Mouse (Mus musculus): Measurements from ENCODE around the gene Prrc2c. TPM values are rescaled to one million over a fixed set of nuclear protein-coding genes. Genes with fewer than 3 reads are reported as not detected.

Gene Prrc2c
- polyA plus RNA-seq, 1 experiment from 2014 or later: 147 TPM

- Histone ChIP-seq H3K4me2 (ENCODE audit: low read depth, low read length) (no peak overlapping the region), H3K9me3 (ENCODE audit: control insufficient read depth, low read length) (no peaks in the 10 kb centered on the region), H3K27ac (ENCODE audit: low read length) (no peak overlapping the region), H3K27me3 (ENCODE audit: control insufficient read depth, insufficient read depth, low read depth, low read length) (no peaks in the 10 kb centered on the region), H3K9ac (ENCODE audit: low read length) (no peak overlapping the region), H3K4me3 (ENCODE audit: low read length) (no peak overlapping the region), H3K4me1 (replicated peaks; ENCODE audit: control insufficient read depth, insufficient read depth, low read length) (no peaks in the 10 kb centered on the region), H3K36me3 (ENCODE audit: control insufficient read depth, insufficient read depth, low read length) (no peaks in the 10 kb centered on the region)
- 67% methylated on average over 5 of the region's 5 CpGs for WGBS
- ATAC-seq (ENCODE audit: low read depth): no peak
These were observed 8.4 kb upstream of the Prrc2c start for GRCm38 (mm10) chr1:162748761-162749160.

- WGBS: under 1% methylated on average over 52 of the region's 58 CpGs
- Histone ChIP-seq H3K4me2 (ENCODE audit: low read depth, low read length) (peak overlapping the region; percentile 93), H3K9me3 (ENCODE audit: control insufficient read depth, low read length) (no peaks in the 10 kb centered on the region), H3K9ac (ENCODE audit: low read length) (peak overlapping the region; percentile 99), H3K27ac (ENCODE audit: low read length) (peak overlapping the region; percentile 100), H3K27me3 (ENCODE audit: control insufficient read depth, insufficient read depth, low read depth, low read length) (no peaks in the 10 kb centered on the region), H3K36me3 (ENCODE audit: control insufficient read depth, insufficient read depth, low read length) (no peaks in the 10 kb centered on the region), H3K4me3 (ENCODE audit: low read length) (peak overlapping the region; percentile 97), H3K4me1 (replicated peaks; ENCODE audit: control insufficient read depth, insufficient read depth, low read length) (peaks cover 10% of the 10 kb centered on the region; the same call in 1 of the 2 replicates)
- ATAC-seq (ENCODE audit: low read depth): peak; percentile 83
These were observed 443 bp downstream of the Prrc2c start for GRCm38 (mm10) chr1:162739831-162740394.

- Histone ChIP-seq H3K4me1 (replicated peaks; ENCODE audit: control insufficient read depth, insufficient read depth, low read length) (peaks cover 10% of the 10 kb centered on the region; the same call in 1 of the 2 replicates), H3K4me3 (ENCODE audit: low read length) (peak overlapping the region; percentile 97), H3K27ac (ENCODE audit: low read length) (peak overlapping the region; percentile 100), H3K4me2 (ENCODE audit: low read depth, low read length) (peak overlapping the region; percentile 93), H3K9ac (ENCODE audit: low read length) (peak overlapping the region; percentile 99), H3K9me3 (ENCODE audit: control insufficient read depth, low read length) (no peaks in the 10 kb centered on the region), H3K27me3 (ENCODE audit: control insufficient read depth, insufficient read depth, low read depth, low read length) (no peaks in the 10 kb centered on the region), H3K36me3 (ENCODE audit: control insufficient read depth, insufficient read depth, low read length) (no peaks in the 10 kb centered on the region)
- under 1% methylated on average over 10 of the region's 10 CpGs for WGBS
- ATAC-seq (ENCODE audit: low read depth): no peak
These were observed 950 bp downstream of the Prrc2c start for GRCm38 (mm10) chr1:162739406-162739805.

- H3K9me3 ChIP-seq (ENCODE audit: control insufficient read depth, low read length): no peaks in the 10 kb centered on the region
- ATAC-seq (ENCODE audit: low read depth): no peak
- 7% methylated on average over 2 of the region's 2 CpGs for WGBS
- H3K27ac ChIP-seq (ENCODE audit: low read length): no peak overlapping the region
- H3K36me3 ChIP-seq (ENCODE audit: control insufficient read depth, insufficient read depth, low read length): no peaks in the 10 kb centered on the region
- peak overlapping the region; percentile 97 for H3K4me3 ChIP-seq (ENCODE audit: low read length)
- H3K4me2 ChIP-seq (ENCODE audit: low read depth, low read length): peak overlapping the region; percentile 93
- peaks cover 10% of the 10 kb centered on the region; the same call in 1 of the 2 replicates for H3K4me1 ChIP-seq (replicated peaks; ENCODE audit: control insufficient read depth, insufficient read depth, low read length)
- peak overlapping the region; percentile 41 for H3K9ac ChIP-seq (ENCODE audit: low read length)
- H3K27me3 ChIP-seq (ENCODE audit: control insufficient read depth, insufficient read depth, low read depth, low read length): no peaks in the 10 kb centered on the region
These were observed 1.9 kb downstream of the Prrc2c start for GRCm38 (mm10) chr1:162738472-162738871.

- no peak overlapping the region for H3K9ac ChIP-seq (ENCODE audit: low read length)
- no peaks in the 10 kb centered on the region for H3K36me3 ChIP-seq (ENCODE audit: control insufficient read depth, insufficient read depth, low read length)
- no peak overlapping the region for H3K4me2 ChIP-seq (ENCODE audit: low read depth, low read length)
- no peaks in the 10 kb centered on the region for H3K27me3 ChIP-seq (ENCODE audit: control insufficient read depth, insufficient read depth, low read depth, low read length)
- H3K27ac ChIP-seq (ENCODE audit: low read length): no peak overlapping the region
- WGBS: 70% methylated on average over 4 of the region's 4 CpGs
- ATAC-seq (ENCODE audit: low read depth): no peak
- no peaks in the 10 kb centered on the region for H3K9me3 ChIP-seq (ENCODE audit: control insufficient read depth, low read length)
- peaks cover 15% of the 10 kb centered on the region; the same call in 1 of the 2 replicates for H3K4me1 ChIP-seq (replicated peaks; ENCODE audit: control insufficient read depth, insufficient read depth, low read length)
- H3K4me3 ChIP-seq (ENCODE audit: low read length): no peak overlapping the region
These were observed 5.3 kb downstream of the Prrc2c start for GRCm38 (mm10) chr1:162735084-162735483.

GRCm38 (mm10) chr1:162734283-162734682, 6.1 kb downstream of the Prrc2c start:
- no peak overlapping the region for H3K27ac ChIP-seq (ENCODE audit: low read length)
- H3K4me2 ChIP-seq (ENCODE audit: low read depth, low read length): no peak overlapping the region
- H3K9ac ChIP-seq (ENCODE audit: low read length): no peak overlapping the region
- no peaks in the 10 kb centered on the region for H3K36me3 ChIP-seq (ENCODE audit: control insufficient read depth, insufficient read depth, low read length)
- peaks cover 15% of the 10 kb centered on the region; the same call in 1 of the 2 replicates for H3K4me1 ChIP-seq (replicated peaks; ENCODE audit: control insufficient read depth, insufficient read depth, low read length)
- 71% methylated on average over 1 of the region's 1 CpGs for WGBS
- no peak for ATAC-seq (ENCODE audit: low read depth)
- H3K27me3 ChIP-seq (ENCODE audit: control insufficient read depth, insufficient read depth, low read depth, low read length): no peaks in the 10 kb centered on the region
- H3K4me3 ChIP-seq (ENCODE audit: low read length): no peak overlapping the region
- H3K9me3 ChIP-seq (ENCODE audit: control insufficient read depth, low read length): no peaks in the 10 kb centered on the region

GRCm38 (mm10) chr1:162732041-162732440, 8.3 kb downstream of the Prrc2c start:
- H3K9me3 ChIP-seq (ENCODE audit: control insufficient read depth, low read length): no peaks in the 10 kb centered on the region
- no peak overlapping the region for H3K4me3 ChIP-seq (ENCODE audit: low read length)
- H3K27me3 ChIP-seq (ENCODE audit: control insufficient read depth, insufficient read depth, low read depth, low read length): no peaks in the 10 kb centered on the region
- H3K9ac ChIP-seq (ENCODE audit: low read length): no peak overlapping the region
- no peak overlapping the region for H3K27ac ChIP-seq (ENCODE audit: low read length)
- 77% methylated on average over 4 of the region's 4 CpGs for WGBS
- H3K4me2 ChIP-seq (ENCODE audit: low read depth, low read length): no peak overlapping the region
- no peak for ATAC-seq (ENCODE audit: low read depth)
- peaks cover 7% of the 10 kb centered on the region; the same call in 1 of the 2 replicates for H3K4me1 ChIP-seq (replicated peaks; ENCODE audit: control insufficient read depth, insufficient read depth, low read length)
- H3K36me3 ChIP-seq (ENCODE audit: control insufficient read depth, insufficient read depth, low read length): no peaks in the 10 kb centered on the region

GRCm38 (mm10) chr1:162729436-162729835, 10.9 kb downstream of the Prrc2c start:
- 82% methylated on average over 2 of the region's 2 CpGs for WGBS
- Histone ChIP-seq H3K27me3 (ENCODE audit: control insufficient read depth, insufficient read depth, low read depth, low read length) (no peaks in the 10 kb centered on the region), H3K9ac (ENCODE audit: low read length) (no peak overlapping the region), H3K4me3 (ENCODE audit: low read length) (no peak overlapping the region), H3K9me3 (ENCODE audit: control insufficient read depth, low read length) (no peaks in the 10 kb centered on the region), H3K36me3 (ENCODE audit: control insufficient read depth, insufficient read depth, low read length) (no peaks in the 10 kb centered on the region; the same call in 1 of the 2 replicates), H3K27ac (ENCODE audit: low read length) (no peak overlapping the region), H3K4me1 (replicated peaks; ENCODE audit: control insufficient read depth, insufficient read depth, low read length) (0 out of 2 replicates have a peak, but pooled peaks cover 4% of the 10 kb centered on the region), H3K4me2 (ENCODE audit: low read depth, low read length) (no peak overlapping the region)
- ATAC-seq (ENCODE audit: low read depth): no peak

GRCm38 (mm10) chr1:162727981-162728380, 12.4 kb downstream of the Prrc2c start:
- Histone ChIP-seq H3K36me3 (ENCODE audit: control insufficient read depth, insufficient read depth, low read length) (peaks cover 1% of the 10 kb centered on the region), H3K4me3 (ENCODE audit: low read length) (no peak overlapping the region), H3K4me2 (ENCODE audit: low read depth, low read length) (no peak overlapping the region), H3K27me3 (ENCODE audit: control insufficient read depth, insufficient read depth, low read depth, low read length) (no peaks in the 10 kb centered on the region), H3K27ac (ENCODE audit: low read length) (no peak overlapping the region), H3K9ac (ENCODE audit: low read length) (no peak overlapping the region), H3K9me3 (ENCODE audit: control insufficient read depth, low read length) (no peaks in the 10 kb centered on the region), H3K4me1 (replicated peaks; ENCODE audit: control insufficient read depth, insufficient read depth, low read length) (0 out of 2 replicates have a peak, but pooled peaks cover 4% of the 10 kb centered on the region)
- 78% methylated on average over 6 of the region's 6 CpGs for WGBS
- ATAC-seq (ENCODE audit: low read depth): no peak

Measured in lung, embryonic 16.5 days (tissue).